Mouse (Mus musculus): ENCODE data around the gene Cabp2.

- TF ChIP-seq CTCF (IDR thresholded peaks at IDR 0.05; ENCODE audit: low read depth, low read length), result peak; percentile 10
- no peak for TF ChIP-seq POLR2A (IDR thresholded peaks at IDR 0.05; ENCODE audit: insufficient read depth, low read length)
- peak; percentile 86 for TF ChIP-seq EP300 (IDR thresholded peaks at IDR 0.05; ENCODE audit: insufficient read depth, low read depth, low read length)
Measured at GRCm38 (mm10) chr19:4045966-4046865, 35.2 kb upstream of the Cabp2 start, which contains the start of gene Gstp2.
